Mouse (Mus musculus) hindbrain, postnatal 0 days (tissue): ENCODE results near the gene Hunk. TPM values are rescaled to one million over a fixed set of nuclear protein-coding genes. Genes with fewer than 3 reads are reported as not detected.

Experiments used
- ATAC-seq: fragments of 200-750 bp; cut with Nextera tagmentation; 2 replicates; pipeline ENCODE4 v1.8.0; 2017; ENCODE audit warnings: mild to moderate bottlenecking, moderate TSS enrichment, moderate library complexity
- DNase-seq: peaks from one replicate; pipeline ENCODE4 v3.0.0-alpha.2; 2015; ENCODE audit warnings: low spot score
- H3K27ac ChIP-seq: fragments of 300-500 bp; sonication (generic); 2 replicates; pipeline ENCODE4 v1.5.1; 2014; ENCODE audit warnings: mild to moderate bottlenecking
- H3K27me3 ChIP-seq: fragments of 300-500 bp; sonication (generic); 2 replicates; pipeline ENCODE4 v1.6.1; 2014; ENCODE audit warnings: low read length, mixed read lengths; ENCODE audit not compliant: insufficient read depth
- H3K36me3 ChIP-seq: fragments of 300-500 bp; sonication (generic); 2 replicates; pipeline ENCODE4 v1.6.1; 2014; ENCODE audit warnings: low read length, mixed read lengths; ENCODE audit not compliant: insufficient read depth
- H3K4me1 ChIP-seq: fragments of 300-500 bp; sonication (generic); 2 replicates; pipeline ENCODE4 v1.6.1; 2014; ENCODE audit warnings: antibody characterized with exemption, low read length, mixed read lengths; ENCODE audit not compliant: insufficient read depth
- H3K4me2 ChIP-seq: fragments of 300-500 bp; sonication (generic); 2 replicates; pipeline ENCODE4 v1.6.1; 2014; ENCODE audit warnings: low read depth, mild to moderate bottlenecking, low read length, moderate library complexity, mixed read lengths
- H3K4me3 ChIP-seq: fragments of 300-500 bp; sonication (generic); 2 replicates; pipeline ENCODE4 v1.5.1; 2014; ENCODE audit warnings: low read length
- H3K9ac ChIP-seq: fragments of 300-500 bp; sonication (generic); replicated peaks from 2 replicates; pipeline ENCODE4 v1.6.1; 2014; ENCODE audit warnings: mild to moderate bottlenecking, low read length, moderate library complexity, mixed read lengths
- H3K9me3 ChIP-seq: fragments of 300-500 bp; sonication (generic); 2 replicates; pipeline ENCODE4 v1.6.1; 2016; ENCODE audit warnings: low read length, mixed read lengths
- CTCF ChIP-seq: IDR thresholded peaks from 2 replicates; pipeline ENCODE4 v1.5.1; 2016; ENCODE audit warnings: antibody characterized with exemption, control low read depth, low read depth
- WGBS: fragments of 180-500 bp; shearing (Covaris S2); extraction: QIAGEN DNeasy Blood & Tissue Kit; methylation state at CpG from one replicate; pipeline ENCODE4 v1.1.7; 2014; 5-methylcytosine and 5-hydroxymethylcytosine counted together
- polyA plus RNA-seq: library from polyadenylated mRNA; unstranded; fragments of >200 nt; fragmentation: Nextera tagmentation; extraction: Ambion mirVana; gene quantifications from 2 replicates; pipeline ENCODE4 v1.2.1, GENCODE M21; 2015
- total RNA-seq: library from RNA; depleted of rRNA; stranded (reverse); fragments of >200 nt; gene quantifications from 2 replicates; pipeline ENCODE4 v1.2.3, GENCODE M21; 2014; rRNA removed

The Hunk gene
- total RNA-seq (11.6 and 13.3 TPM in 2 replicates), polyA plus RNA-seq (3.6 and 3.9 TPM in 2 replicates)

DNA sequence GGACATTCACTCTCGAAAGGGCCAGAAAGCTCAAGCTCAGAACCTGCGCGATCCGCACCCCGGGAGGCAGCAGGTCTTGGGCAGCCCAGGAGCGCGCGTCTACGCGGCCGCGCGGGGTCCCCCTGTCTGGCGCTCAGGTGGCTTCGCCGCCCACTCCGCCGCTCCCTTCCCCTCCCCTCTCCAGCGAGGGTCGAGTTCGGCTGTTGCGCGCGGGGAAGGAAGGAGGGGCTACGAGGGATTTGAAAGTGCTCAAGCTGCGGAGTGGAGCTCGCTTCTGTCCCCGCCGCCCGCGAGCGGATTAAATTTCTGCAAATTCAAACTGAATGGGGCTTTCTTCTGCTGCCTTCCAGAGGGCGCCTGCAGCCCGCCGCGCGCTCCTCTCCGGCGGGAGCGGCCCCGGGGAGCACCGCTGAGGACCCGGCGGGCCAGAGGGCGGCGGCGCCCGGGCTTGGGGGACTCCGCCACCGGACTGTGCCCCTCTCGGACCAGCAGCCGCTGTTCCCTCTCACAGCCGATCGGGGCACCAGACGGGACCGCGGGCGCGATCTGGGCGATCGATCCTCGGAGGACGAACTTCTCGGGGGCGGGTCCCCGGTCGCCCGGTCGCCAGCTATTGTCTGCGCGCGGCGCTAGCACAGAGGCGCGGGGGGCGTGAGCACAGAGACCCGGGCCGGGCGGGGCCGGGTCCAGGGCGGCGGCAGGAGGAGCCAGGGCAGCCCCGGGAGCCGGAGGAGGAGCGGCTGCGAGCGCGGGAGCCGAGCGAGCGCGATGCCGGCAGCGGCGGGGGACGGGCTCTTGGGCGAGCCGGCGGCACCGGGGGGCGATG is at the start of gene Hunk:
TSS of gene Hunk (plus strand) at position 326 of the 826 bp plus-strand sequence.
- DNase-seq (peak; percentile 84), ATAC-seq (peak; percentile 76)
- no peaks in the 10 kb centered on the region for H3K9me3 ChIP-seq
- H3K36me3 ChIP-seq: no peaks in the 10 kb centered on the region
- H3K4me2 ChIP-seq: peak within 1 kb of the TSS; percentile 90
- H3K27me3 ChIP-seq: no peaks in the 10 kb centered on the region
- H3K4me3 ChIP-seq: peak within 1 kb of the TSS; percentile 88
- TF ChIP-seq CTCF: no peak
- WGBS: under 1% methylated on average over 92 of the region's 101 CpGs
- H3K9ac ChIP-seq: peak within 1 kb of the TSS; percentile 75
- H3K4me1 ChIP-seq: peaks cover 12% of the 10 kb centered on the region
- peak within 1 kb of the TSS; percentile 80 for H3K27ac ChIP-seq

DNA sequence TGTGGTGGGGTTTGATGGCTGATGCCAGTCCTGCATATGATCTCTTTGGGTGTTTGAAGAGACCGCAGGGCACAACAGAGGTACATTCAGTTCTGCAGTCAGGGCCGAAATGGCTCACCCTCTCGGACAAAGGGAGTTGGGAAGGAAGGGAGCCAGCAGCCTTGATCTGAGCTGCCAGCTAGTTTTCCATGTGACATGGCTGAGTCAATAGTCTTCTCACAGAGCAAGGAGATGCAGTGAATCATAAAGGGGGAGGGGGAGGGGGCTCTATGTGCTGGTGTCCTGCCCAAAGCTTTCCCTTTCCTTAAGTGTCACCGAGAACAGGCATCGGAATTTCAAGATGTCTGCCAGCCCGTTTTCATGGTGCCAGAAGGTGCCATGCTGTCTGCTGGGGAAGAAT is 46.8 kb upstream of the Hunk start:
- Histone ChIP-seq H3K27me3 (no peaks in the 10 kb centered on the region), H3K9me3 (no peaks in the 10 kb centered on the region), H3K36me3 (no peaks in the 10 kb centered on the region), H3K4me2 (no peak overlapping the region), H3K27ac (no peak overlapping the region), H3K4me1 (no peaks in the 10 kb centered on the region), H3K9ac (no peak overlapping the region), H3K4me3 (no peak overlapping the region)
- no peak for TF ChIP-seq CTCF
- ATAC-seq: peak; percentile 84
- 67% methylated on average over 6 of the region's 6 CpGs for WGBS
- DNase-seq: peak; percentile 52

DNA sequence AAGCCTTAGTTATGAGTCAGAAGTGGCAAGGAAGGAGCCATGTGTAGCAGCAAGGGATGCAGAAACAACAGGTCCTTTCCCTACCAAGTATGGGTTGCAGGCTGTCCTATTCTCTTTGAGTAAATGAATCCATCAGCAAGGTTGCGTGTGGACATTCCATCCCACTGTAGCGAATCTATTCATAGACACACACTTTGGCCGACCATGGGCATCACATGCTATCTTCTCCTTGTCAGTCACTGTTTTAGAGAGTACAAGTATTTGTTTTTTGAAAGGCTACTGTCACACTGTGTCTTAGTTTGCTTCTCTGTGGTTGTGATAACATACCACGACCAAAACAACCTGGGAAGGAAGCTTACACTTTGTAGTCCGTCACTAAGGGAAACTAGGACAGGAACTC is 44.7 kb upstream of the Hunk start:
- no peak overlapping the region for H3K9ac ChIP-seq
- no peaks in the 10 kb centered on the region for H3K27me3 ChIP-seq
- H3K9me3 ChIP-seq: no peaks in the 10 kb centered on the region
- TF ChIP-seq CTCF: no peak
- 81% methylated on average over 5 of the region's 5 CpGs for WGBS
- H3K27ac ChIP-seq: no peak overlapping the region
- no peaks in the 10 kb centered on the region for H3K36me3 ChIP-seq
- H3K4me2 ChIP-seq: no peak overlapping the region
- H3K4me3 ChIP-seq: no peak overlapping the region
- ATAC-seq (no peak), DNase-seq (no peak)
- no peaks in the 10 kb centered on the region for H3K4me1 ChIP-seq

DNA sequence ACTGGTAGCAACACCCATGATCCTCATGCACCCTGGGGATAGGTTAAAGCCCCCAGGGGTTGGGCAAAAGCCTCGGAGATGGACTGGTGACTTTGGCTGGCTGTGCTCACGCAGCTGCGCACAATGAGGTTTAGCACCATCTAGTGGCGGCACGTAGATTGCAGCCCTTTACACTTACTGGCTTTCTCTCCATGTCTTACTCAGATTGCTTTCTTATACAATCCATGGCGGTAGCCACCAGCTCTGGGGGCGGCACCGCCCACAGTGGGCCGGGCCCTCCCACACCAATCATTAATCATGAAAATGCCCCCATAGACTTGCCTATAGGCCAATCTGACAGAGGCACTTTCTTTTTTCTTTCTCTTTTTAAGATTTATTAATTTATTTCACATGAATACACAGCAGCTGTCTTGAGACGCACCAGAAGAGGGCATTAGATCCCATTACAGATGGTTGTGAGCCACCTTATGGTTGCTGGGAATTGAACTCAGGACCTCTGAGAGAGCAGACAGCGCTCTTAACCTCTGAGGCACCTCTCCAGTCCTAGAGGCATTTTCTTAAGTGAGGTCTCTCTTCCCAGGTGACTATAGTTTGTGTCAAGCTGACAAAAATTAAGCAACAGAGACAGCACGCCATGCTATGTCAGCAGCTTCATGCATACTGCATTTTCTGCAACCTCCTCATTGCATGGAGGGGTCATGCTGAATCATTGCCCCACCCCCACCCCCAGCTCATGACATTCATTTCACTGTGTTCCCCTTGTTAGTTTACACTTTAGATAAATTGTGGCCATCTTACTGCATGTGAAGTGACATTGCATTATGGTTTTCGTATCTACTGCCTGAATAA is 35.9 kb upstream of the Hunk start:
- H3K36me3 ChIP-seq: no peaks in the 10 kb centered on the region
- ATAC-seq: peak; percentile 96
- H3K9me3 ChIP-seq: no peaks in the 10 kb centered on the region
- 29% methylated on average over 12 of the region's 13 CpGs for WGBS
- H3K4me1 ChIP-seq: no peaks in the 10 kb centered on the region; the same call in 1 of the 2 replicates
- DNase-seq: peak; percentile 78
- H3K9ac ChIP-seq: no peak overlapping the region
- peak; percentile 60 for TF ChIP-seq CTCF
- no peak overlapping the region for H3K4me2 ChIP-seq
- H3K27ac ChIP-seq: no peak overlapping the region
- H3K27me3 ChIP-seq: no peaks in the 10 kb centered on the region
- H3K4me3 ChIP-seq: no peak overlapping the region

DNA sequence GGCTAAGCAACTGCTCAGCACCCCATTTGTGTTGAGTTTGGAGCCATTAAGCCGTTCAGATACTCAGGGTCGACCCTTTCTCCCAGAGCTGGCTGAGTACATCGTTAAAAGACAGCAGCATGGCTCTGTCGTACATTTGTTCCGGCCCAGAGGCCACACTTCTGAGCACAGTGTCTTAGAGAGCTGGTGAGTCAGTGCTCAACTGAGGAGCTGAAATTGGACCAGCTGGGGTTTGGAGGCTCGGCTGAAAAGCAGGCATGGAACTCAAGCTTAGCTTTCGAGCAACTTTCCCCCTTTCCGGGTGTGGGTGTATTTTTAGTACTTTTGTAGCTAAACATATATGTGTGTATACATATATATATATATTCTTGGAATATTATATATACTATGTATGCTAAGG is 34.1 kb upstream of the Hunk start:
- no peak for TF ChIP-seq CTCF
- Histone ChIP-seq H3K4me2 (no peak overlapping the region), H3K27ac (no peak overlapping the region), H3K9ac (no peak overlapping the region), H3K36me3 (no peaks in the 10 kb centered on the region), H3K27me3 (no peaks in the 10 kb centered on the region), H3K4me1 (no peaks in the 10 kb centered on the region; the same call in 1 of the 2 replicates), H3K4me3 (no peak overlapping the region), H3K9me3 (no peaks in the 10 kb centered on the region)
- ATAC-seq (no peak), DNase-seq (no peak)
- WGBS: 66% methylated on average over 8 of the region's 8 CpGs

DNA sequence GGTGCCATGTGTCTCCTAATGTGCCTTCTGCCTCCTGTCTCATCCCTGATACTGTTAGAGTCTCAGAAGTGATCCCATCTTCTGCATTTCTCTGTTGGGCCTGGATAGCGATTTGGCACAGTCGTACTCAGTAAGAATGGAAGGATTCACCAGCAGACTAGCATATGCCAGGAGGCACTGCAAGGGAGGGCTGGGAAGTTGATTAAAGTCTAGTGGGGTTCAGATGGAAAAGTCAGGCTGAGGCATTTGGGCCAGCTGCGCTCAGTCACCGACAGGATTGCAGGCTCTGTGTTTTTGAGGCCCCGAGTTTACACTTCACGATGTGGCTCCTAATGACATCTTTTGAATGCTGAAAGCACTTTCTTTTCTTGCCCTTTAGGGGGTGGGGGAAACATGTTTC is 33.1 kb upstream of the Hunk start:
- Histone ChIP-seq H3K36me3 (no peaks in the 10 kb centered on the region), H3K9ac (no peak overlapping the region), H3K4me1 (no peaks in the 10 kb centered on the region; the same call in 1 of the 2 replicates), H3K27ac (no peak overlapping the region), H3K4me2 (no peak overlapping the region), H3K9me3 (no peaks in the 10 kb centered on the region), H3K27me3 (no peaks in the 10 kb centered on the region), H3K4me3 (no peak overlapping the region)
- no peak for DNase-seq
- 0 out of 2 replicates have a peak, but pooled peaks have one; percentile 13 for ATAC-seq
- no peak for TF ChIP-seq CTCF
- WGBS: 51% methylated on average over 6 of the region's 6 CpGs
